Mouse (Mus musculus) ES-Bruce4 (cell line): Measurements from ENCODE around the gene Ctnnd2.

ENCODE experiments used
- CTCF ChIP-seq: IDR thresholded peaks from one replicate; pipeline ENCODE4 v1.8.1; 2011; ENCODE audit warnings: low read depth, low read length
- POLR2A ChIP-seq: IDR thresholded peaks from one replicate; pipeline ENCODE4 v1.8.1; 2011; ENCODE audit warnings: low read length; ENCODE audit not compliant: insufficient read depth

DNA sequence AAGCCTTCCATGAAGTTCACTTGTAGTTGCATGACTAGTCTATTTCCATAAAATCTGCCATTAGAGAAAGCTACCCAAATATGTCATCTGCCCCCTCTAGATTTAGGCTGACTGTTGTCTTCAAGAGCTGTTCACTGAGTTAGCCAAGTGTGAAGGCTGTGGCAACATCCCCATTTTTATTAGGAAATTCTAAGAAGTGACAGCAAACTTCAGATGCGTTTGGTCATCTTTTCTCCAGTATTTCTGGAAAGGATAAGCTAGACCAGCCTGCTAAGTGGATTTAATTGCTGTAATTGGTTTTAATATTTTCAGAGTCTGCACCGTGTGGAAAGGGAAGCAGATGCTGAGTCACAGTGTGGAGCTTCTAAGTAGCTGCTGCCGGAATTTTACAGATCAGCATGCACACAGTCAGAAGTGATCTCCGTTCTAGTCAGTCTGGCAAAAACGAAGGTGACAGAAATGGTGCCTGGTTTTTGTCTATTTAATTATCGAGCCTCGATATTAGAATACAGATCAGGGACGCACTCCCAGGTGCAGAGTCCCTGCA, 397.9 kb downstream of the Ctnnd2 start:
- TF ChIP-seq POLR2A, result no peak
- TF ChIP-seq CTCF, result no peak
